Mouse (Mus musculus): ENCODE results near the gene 2200002D01Rik. TPM values are rescaled to one million over a fixed set of nuclear protein-coding genes. Genes with fewer than 3 reads are reported as not detected.

The 2200002D01Rik gene
- polyA plus RNA-seq (2012; rRNA removed) (0.39 and 1.3 TPM in 2 replicates), polyA plus RNA-seq (2014; fragmentation: Nextera tagmentation; extraction: Ambion mirVana) (2.6 and 4.8 TPM in 2 replicates)

GRCm38 (mm10) chr7:29248261-29248841 is at the start of gene 2200002D01Rik:
2200002D01Rik (minus strand) TSS chr7:29248466.
- peak within 1 kb of the TSS; percentile 70 for H3K4me2 ChIP-seq (ENCODE audit: low read depth)
- TF ChIP-seq CTCF (IDR thresholded peaks at IDR 0.05; ENCODE audit: low read depth) (peak; percentile 35; the same call in 1 of the 2 replicates), EP300 (IDR thresholded peaks at IDR 0.05; ENCODE audit: low read depth) (no peak)
- WGBS (ENCODE audit: insufficient replicate concordance): 19% methylated on average over 20 of the region's 20 CpGs
- ATAC-seq (ENCODE audit: insufficient read depth) (peak; percentile 28; the same call in 1 of the 2 replicates), DNase-seq (ENCODE audit: low read depth in 3 of 3, low spot score in 3 of 3) (no peak)
- no peak within 1 kb of the TSS for H3K27ac ChIP-seq
- peak within 1 kb of the TSS; percentile 14 to 42 for H3K4me3 ChIP-seq (ENCODE audit: insufficient read depth in 1 of 2, low read depth in 2 of 2, low read length in 2 of 2)
- H3K9me3 ChIP-seq (ENCODE audit: control insufficient read depth, low read length): no peaks in the 10 kb centered on the region
- no peak within 1 kb of the TSS; the same call in 1 of the 2 replicates for H3K9ac ChIP-seq (replicated peaks)
- no peaks in the 10 kb centered on the region for H3K36me3 ChIP-seq (replicated peaks; ENCODE audit: control insufficient read depth, insufficient read depth, low read depth)
- no peaks in the 10 kb centered on the region for H3K27me3 ChIP-seq (ENCODE audit: control insufficient read depth, insufficient read depth, low read length)
- H3K4me1 ChIP-seq (replicated peaks; ENCODE audit: control insufficient read depth in 2 of 2, insufficient read depth in 2 of 2, low read length in 1 of 2): peaks cover 0 to 5% of the 10 kb centered on the region in 2 experiments; a peak in 2 of 4 replicates

GRCm38 (mm10) chr7:29296998-29297397 is 48.7 kb upstream of the 2200002D01Rik start:
- Histone ChIP-seq H3K27me3 (ENCODE audit: control insufficient read depth, insufficient read depth, low read length) (no peaks in the 10 kb centered on the region; the same call in 1 of the 2 replicates), H3K4me2 (ENCODE audit: low read depth) (no peak overlapping the region), H3K27ac (no peak overlapping the region), H3K9me3 (ENCODE audit: control insufficient read depth, low read length) (no peaks in the 10 kb centered on the region), H3K9ac (replicated peaks) (no peak overlapping the region), H3K4me1 (replicated peaks; ENCODE audit: control insufficient read depth in 2 of 2, insufficient read depth in 2 of 2, low read length in 1 of 2) (peaks cover 0 to 7% of the 10 kb centered on the region in 2 experiments; a peak in 1 of 4 replicates), H3K36me3 (replicated peaks; ENCODE audit: control insufficient read depth, insufficient read depth, low read depth) (no peaks in the 10 kb centered on the region), H3K4me3 (ENCODE audit: insufficient read depth in 1 of 2, low read depth in 2 of 2, low read length in 2 of 2) (no peak overlapping the region)
- TF ChIP-seq CTCF (IDR thresholded peaks at IDR 0.05; ENCODE audit: low read depth): peak; percentile 88
- no peak for TF ChIP-seq EP300 (IDR thresholded peaks at IDR 0.05; ENCODE audit: low read depth)
- peak in 1 of 3 experiments; percentile 49 for DNase-seq (ENCODE audit: low read depth in 3 of 3, low spot score in 3 of 3)
- 14% methylated on average over 10 of the region's 10 CpGs for WGBS (ENCODE audit: insufficient replicate concordance)
- no peak for ATAC-seq (ENCODE audit: insufficient read depth)

- no peak for TF ChIP-seq CTCF (IDR thresholded peaks at IDR 0.05; ENCODE audit: low read depth)
- no peak for TF ChIP-seq EP300 (IDR thresholded peaks at IDR 0.05; ENCODE audit: low read depth)
- WGBS (ENCODE audit: insufficient replicate concordance): 69% methylated on average over 24 of the region's 24 CpGs
- no peaks in the 10 kb centered on the region for H3K36me3 ChIP-seq (replicated peaks; ENCODE audit: control insufficient read depth, insufficient read depth, low read depth)
- H3K27ac ChIP-seq: no peak overlapping the region
- no peaks in the 10 kb centered on the region for H3K9me3 ChIP-seq (ENCODE audit: control insufficient read depth, low read length)
- ATAC-seq (ENCODE audit: insufficient read depth) (no peak), DNase-seq (ENCODE audit: low read depth in 3 of 3, low spot score in 3 of 3) (no peak)
- H3K4me1 ChIP-seq (replicated peaks; ENCODE audit: control insufficient read depth in 2 of 2, insufficient read depth in 2 of 2, low read length in 1 of 2): peaks cover 0 to 7% of the 10 kb centered on the region in 2 experiments; a peak in 1 of 4 replicates
- H3K4me3 ChIP-seq (ENCODE audit: insufficient read depth in 1 of 2, low read depth in 2 of 2, low read length in 2 of 2): no peak overlapping the region
- no peaks in the 10 kb centered on the region for H3K27me3 ChIP-seq (ENCODE audit: control insufficient read depth, insufficient read depth, low read length)
- H3K4me2 ChIP-seq (ENCODE audit: low read depth): no peak overlapping the region
- H3K9ac ChIP-seq (replicated peaks): no peak overlapping the region
These were observed 47.8 kb upstream of the 2200002D01Rik start for GRCm38 (mm10) chr7:29295861-29296647.

- TF ChIP-seq CTCF (IDR thresholded peaks at IDR 0.05; ENCODE audit: low read depth) (no peak), EP300 (IDR thresholded peaks at IDR 0.05; ENCODE audit: low read depth) (no peak)
- H3K27me3 ChIP-seq (ENCODE audit: control insufficient read depth, insufficient read depth, low read length): peaks cover 3% of the 10 kb centered on the region; the same call in 1 of the 2 replicates
- no peaks in the 10 kb centered on the region for H3K36me3 ChIP-seq (replicated peaks; ENCODE audit: control insufficient read depth, insufficient read depth, low read depth)
- DNase-seq (ENCODE audit: low read depth in 3 of 3, low spot score in 3 of 3): no peak
- H3K4me1 ChIP-seq (replicated peaks; ENCODE audit: control insufficient read depth in 2 of 2, insufficient read depth in 2 of 2, low read length in 1 of 2): peaks cover 0 to 7% of the 10 kb centered on the region in 2 experiments; a peak in 1 of 4 replicates
- no peaks in the 10 kb centered on the region for H3K9me3 ChIP-seq (ENCODE audit: control insufficient read depth, low read length)
- H3K4me2 ChIP-seq (ENCODE audit: low read depth): no peak overlapping the region
- no peak overlapping the region for H3K4me3 ChIP-seq (ENCODE audit: insufficient read depth in 1 of 2, low read depth in 2 of 2, low read length in 2 of 2)
- WGBS (ENCODE audit: insufficient replicate concordance): 58% methylated on average over 13 of the region's 13 CpGs
- no peak for ATAC-seq (ENCODE audit: insufficient read depth)
- no peak overlapping the region for H3K27ac ChIP-seq
- H3K9ac ChIP-seq (replicated peaks): no peak overlapping the region
These were observed 46.0 kb upstream of the 2200002D01Rik start for GRCm38 (mm10) chr7:29294111-29294761.

Data from liver, embryonic 14.5 days (tissue).